Mouse (Mus musculus) kidney, adult 2 months (tissue): Measurements from ENCODE around the gene Mfap3l. TPM values are rescaled to one million over a fixed set of nuclear protein-coding genes. Genes with fewer than 3 reads are reported as not detected.

ENCODE experiments used
- DNase-seq: peaks from one replicate; pipeline ENCODE4 v3.0.0; 2021
- H3K27ac ChIP-seq: fragments of 200-500 bp; 2 replicates; pipeline ENCODE4 v1.5.1; 2012; ENCODE audit warnings: low read depth, low read length, control low read depth, inconsistent platforms; ENCODE audit not compliant: insufficient read depth
- H3K27me3 ChIP-seq: fragments of 200-500 bp; replicated peaks from 2 replicates; pipeline ENCODE4 v1.6.1; 2012; ENCODE audit warnings: mild to moderate bottlenecking, moderate library complexity, low read length, inconsistent platforms; ENCODE audit not compliant: control insufficient read depth, insufficient read depth
- H3K36me3 ChIP-seq: fragments of 200-500 bp; 2 replicates; pipeline ENCODE4 v1.6.1; 2012; ENCODE audit warnings: mild to moderate bottlenecking, moderate library complexity, low read length, inconsistent platforms; ENCODE audit not compliant: control insufficient read depth, insufficient read depth
- H3K4me1 ChIP-seq: fragments of 200-500 bp; 2 replicates; pipeline ENCODE4 v1.6.1; 2011; ENCODE audit warnings: low read length; ENCODE audit not compliant: control insufficient read depth, insufficient read depth
- H3K4me3 ChIP-seq: fragments of 200-500 bp; 2 replicates; pipeline ENCODE4 v1.5.1; 2011; ENCODE audit warnings: mild to moderate bottlenecking, low read depth, low read length, control low read depth; ENCODE audit not compliant: insufficient read depth
- CTCF ChIP-seq: fragments of 200-500 bp; conservative IDR thresholded peaks from 2 replicates; pipeline ENCODE4 v1.5.1; 2011; ENCODE audit warnings: low read depth, mild to moderate bottlenecking, control low read depth, low read length, moderate library complexity, mixed read lengths; ENCODE audit not compliant: insufficient read depth, insufficient read length
- POLR2A ChIP-seq: fragments of 200-500 bp; IDR thresholded peaks from one replicate; pipeline ENCODE4 v1.6.1; 2011; ENCODE audit warnings: low read depth, low read length, control low read depth
- WGBS: fragments of 180-500 bp; shearing (Covaris S2); methylation state at CpG from one replicate; pipeline ENCODE4 v1.1.7; 2018; 5-methylcytosine and 5-hydroxymethylcytosine counted together
- polyA plus RNA-seq: library from polyadenylated mRNA; depleted of rRNA; stranded (reverse); fragments of >200 nt; gene quantifications from 2 replicates; pipeline ENCODE4 v1.2.3, GENCODE M21; 2012

Mfap3l gene
- polyA plus RNA-seq, 1 experiment: 18.7 TPM

DNA sequence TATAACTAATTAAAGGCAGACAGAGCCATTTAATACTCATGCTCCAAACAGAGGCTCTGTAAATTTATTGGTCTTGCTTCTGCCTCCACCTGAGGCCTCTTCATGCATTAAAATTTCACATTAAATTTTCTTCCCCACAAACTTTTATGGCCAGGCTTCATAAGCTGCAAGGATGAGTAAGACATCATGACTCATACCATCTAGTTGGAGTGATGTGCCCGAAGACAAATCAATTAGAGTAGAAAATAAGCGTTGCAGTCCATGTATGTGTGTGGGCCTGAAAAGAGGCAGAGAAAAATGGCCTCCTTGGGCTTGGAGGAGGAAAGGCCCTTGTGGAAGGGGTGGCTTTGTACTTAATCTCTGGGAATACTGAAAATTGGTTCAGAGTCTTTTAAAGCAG lies 2.3 kb downstream of the Mfap3l start:
- H3K27ac ChIP-seq: 0 out of 2 replicates have a peak overlapping the region, but pooled peaks have one; percentile 70
- WGBS: 82% methylated on average over 2 of the region's 2 CpGs
- H3K4me3 ChIP-seq: no peak overlapping the region
- H3K4me1 ChIP-seq: peaks cover 7% of the 10 kb centered on the region; the same call in 1 of the 2 replicates
- H3K36me3 ChIP-seq: peaks cover 3% of the 10 kb centered on the region; the same call in 1 of the 2 replicates
- H3K27me3 ChIP-seq: no peaks in the 10 kb centered on the region
- DNase-seq: no peak
- TF ChIP-seq POLR2A (no peak), CTCF (no peak)

GRCm38 (mm10) chr8:60635846-60636245 lies 3.2 kb downstream of the Mfap3l start:
- Histone ChIP-seq H3K36me3 (peaks cover 3% of the 10 kb centered on the region; the same call in 1 of the 2 replicates), H3K27me3 (no peaks in the 10 kb centered on the region), H3K4me3 (no peak overlapping the region), H3K4me1 (peaks cover 7% of the 10 kb centered on the region; the same call in 1 of the 2 replicates), H3K27ac (no peak overlapping the region)
- DNase-seq: peak; percentile 83
- TF ChIP-seq POLR2A (no peak), CTCF (no peak)

DNA sequence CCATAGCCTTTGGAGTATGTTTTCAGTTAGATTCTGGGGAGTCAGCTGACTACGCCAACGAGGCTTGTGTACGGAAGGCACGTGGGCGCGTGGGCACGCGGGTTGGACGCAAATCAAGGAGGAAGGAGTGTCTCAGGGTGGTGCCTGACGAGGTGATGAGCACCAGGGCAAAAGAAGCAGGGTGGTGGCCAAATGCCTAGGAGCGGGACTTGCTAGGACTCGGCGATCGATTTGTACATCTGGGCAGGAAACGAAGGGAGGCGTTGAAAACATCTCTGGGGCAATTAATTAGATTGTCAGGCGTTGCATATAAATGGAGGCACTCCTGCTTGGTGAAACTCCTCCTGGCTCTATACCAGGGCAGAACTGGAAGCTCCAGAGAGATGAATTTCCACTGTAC lies 7.4 kb downstream of the Mfap3l start:
- Histone ChIP-seq H3K4me1 (peaks cover 17% of the 10 kb centered on the region; the same call in 1 of the 2 replicates), H3K27me3 (no peaks in the 10 kb centered on the region), H3K4me3 (no peak overlapping the region), H3K27ac (no peak overlapping the region), H3K36me3 (peaks cover 3% of the 10 kb centered on the region; the same call in 1 of the 2 replicates)
- TF ChIP-seq POLR2A (no peak), CTCF (no peak)
- whole genome bisulfite sequencing: 80% methylated on average over 17 of the region's 17 CpGs
- DNase-seq: no peak

- peaks cover 14% of the 10 kb centered on the region; the same call in 1 of the 2 replicates for H3K4me1 ChIP-seq
- H3K4me3 ChIP-seq: no peak overlapping the region
- TF ChIP-seq CTCF (no peak), POLR2A (no peak)
- no peaks in the 10 kb centered on the region for H3K27me3 ChIP-seq
- 57% methylated on average over 6 of the region's 6 CpGs for WGBS
- DNase-seq: peak; percentile 66
- peaks cover 3% of the 10 kb centered on the region; the same call in 1 of the 2 replicates for H3K36me3 ChIP-seq
- peak overlapping the region; percentile 74 for H3K27ac ChIP-seq
These were observed 10.9 kb downstream of the Mfap3l start for GRCm38 (mm10) chr8:60643416-60644020.

- H3K27ac ChIP-seq: peak overlapping the region; percentile 59
- WGBS: 65% methylated on average over 4 of the region's 4 CpGs
- DNase-seq: peak; percentile 45
- H3K4me1 ChIP-seq: peaks cover 14% of the 10 kb centered on the region; the same call in 1 of the 2 replicates
- H3K4me3 ChIP-seq: no peak overlapping the region
- H3K36me3 ChIP-seq: no peaks in the 10 kb centered on the region; the same call in 1 of the 2 replicates
- H3K27me3 ChIP-seq: no peaks in the 10 kb centered on the region
- TF ChIP-seq CTCF (no peak), POLR2A (no peak)
These were observed 12.5 kb downstream of the Mfap3l start for GRCm38 (mm10) chr8:60645164-60645563.

- no peak overlapping the region for H3K4me3 ChIP-seq
- 69% methylated on average over 3 of the region's 3 CpGs for WGBS
- H3K27me3 ChIP-seq: no peaks in the 10 kb centered on the region
- no peak for DNase-seq
- TF ChIP-seq POLR2A: no peak
- no peak for TF ChIP-seq CTCF
- H3K27ac ChIP-seq: no peak overlapping the region
- H3K4me1 ChIP-seq: peaks cover 14% of the 10 kb centered on the region; the same call in 1 of the 2 replicates
- H3K36me3 ChIP-seq: no peaks in the 10 kb centered on the region; the same call in 1 of the 2 replicates
These were observed 13.3 kb downstream of the Mfap3l start for GRCm38 (mm10) chr8:60645911-60646310.

- no peaks in the 10 kb centered on the region; the same call in 1 of the 2 replicates for H3K36me3 ChIP-seq
These were observed 14.7 kb downstream of the Mfap3l start for GRCm38 (mm10) chr8:60647291-60647690.

More at GRCm38 (mm10) chr8:60647291-60647690, 14.7 kb downstream of the Mfap3l start:
- TF ChIP-seq CTCF: no peak
- TF ChIP-seq POLR2A: no peak
- no peak overlapping the region for H3K27ac ChIP-seq
- DNase-seq: no peak
- no peaks in the 10 kb centered on the region for H3K27me3 ChIP-seq
- no peak overlapping the region for H3K4me3 ChIP-seq
- WGBS: 73% methylated on average over 3 of the region's 3 CpGs
- peaks cover 14% of the 10 kb centered on the region; the same call in 1 of the 2 replicates for H3K4me1 ChIP-seq
